Mouse (Mus musculus): Measurements from ENCODE around the gene Xylt1.
A peak's percentile ranks its signal among the peaks of the same experiment; 100 is the strongest.

Xylt1 gene

GRCm38 (mm10) chr7:117699343-117699985 is 318.7 kb downstream of the Xylt1 start:
- peak; percentile 73 for ATAC-seq (ENCODE audit: low TSS enrichment)

DNA sequence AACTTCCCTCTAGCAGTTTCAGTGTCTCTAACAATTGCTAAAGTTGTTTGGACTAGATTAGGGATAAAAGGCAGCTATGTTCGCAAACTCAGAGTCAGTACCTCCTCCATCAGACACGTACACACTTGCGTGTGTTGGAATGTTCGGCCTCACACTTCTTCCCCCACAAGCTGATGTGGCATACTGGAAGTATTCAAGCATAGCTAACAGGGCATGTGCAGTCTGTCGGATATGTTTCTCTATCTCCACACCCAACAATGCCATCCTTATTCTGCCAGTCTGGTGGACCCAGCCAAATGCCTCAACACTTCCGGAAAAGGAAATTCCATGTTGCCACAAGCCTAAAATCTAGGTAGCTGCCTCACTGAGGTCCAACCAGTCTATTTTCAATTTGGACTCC is 319.3 kb downstream of the Xylt1 start:
- ATAC-seq (ENCODE audit: low TSS enrichment), result peak; percentile 56

DNA sequence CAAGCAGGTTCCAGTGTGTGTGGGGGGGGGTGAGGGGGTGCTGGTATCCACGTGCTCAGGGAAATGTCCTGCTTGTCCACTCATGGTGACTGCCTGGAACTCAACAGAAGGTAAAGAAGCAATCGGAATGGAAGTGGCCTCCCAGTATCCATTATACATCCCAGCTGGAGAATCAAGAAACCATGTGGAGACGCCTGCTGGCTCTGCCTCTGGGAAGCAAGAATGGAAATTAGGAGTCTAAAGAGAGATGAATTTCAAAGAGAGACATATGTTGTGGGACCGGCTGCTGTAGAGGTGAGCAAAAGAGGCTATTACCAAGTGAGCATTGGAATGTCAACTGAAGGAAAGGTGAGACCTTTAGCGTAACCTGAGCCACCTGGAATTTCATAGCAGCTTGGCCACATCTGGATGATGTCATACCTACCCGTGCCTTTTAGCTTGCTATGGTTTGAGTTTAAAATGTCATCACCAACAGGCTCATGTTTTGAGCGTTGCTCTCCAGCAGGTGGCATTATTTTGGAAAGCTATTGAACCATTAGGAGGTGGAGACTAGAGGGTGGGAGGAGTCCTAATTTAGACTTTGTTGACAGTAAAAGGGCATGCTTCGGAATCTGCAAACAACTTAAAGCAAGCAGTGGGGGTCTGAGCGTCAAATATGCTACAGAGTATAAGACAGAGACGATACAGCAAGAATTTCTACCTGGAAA is 329.3 kb downstream of the Xylt1 start:
- ATAC-seq (ENCODE audit: low TSS enrichment), result peak; percentile 83

GRCm38 (mm10) chr7:117716876-117717408 is 336.2 kb downstream of the Xylt1 start:
- peak; percentile 53 for ATAC-seq (ENCODE audit: low TSS enrichment)

GRCm38 (mm10) chr7:117720426-117720825 is 339.6 kb downstream of the Xylt1 start:
- ATAC-seq (ENCODE audit: low TSS enrichment), result peak; percentile 93
